Mouse (Mus musculus): ENCODE data around the gene Acot12. TPM values are rescaled to one million over a fixed set of nuclear protein-coding genes. Genes with fewer than 3 reads are reported as not detected.
"Not testable (repeated sequence)": the region's sequence is repeated elsewhere in the genome, so short reads cannot be mapped to it uniquely, and the experiment has no call there.

Acot12 gene
- polyA plus RNA-seq, 1 experiment from 2014 or later, result not detected

- WGBS, result 92% methylated on average over 6 of the region's 6 CpGs
- DNase-seq (ENCODE audit: low spot score), result no peak
- Histone ChIP-seq H3K4me2 (ENCODE audit: low read depth, low read length) (no peak overlapping the region), H3K9me3 (replicated peaks; ENCODE audit: control insufficient read depth, low read length) (no peaks in the 10 kb centered on the region), H3K9ac (replicated peaks; ENCODE audit: low read length) (no peak overlapping the region), H3K36me3 (replicated peaks; ENCODE audit: control insufficient read depth, insufficient read depth, low read depth, low read length) (no peaks in the 10 kb centered on the region), H3K4me3 (ENCODE audit: low read depth, low read length) (no peak overlapping the region), H3K27me3 (ENCODE audit: control insufficient read depth, insufficient read depth, low read length) (no peaks in the 10 kb centered on the region), H3K27ac (replicated peaks; ENCODE audit: low read depth, low read length) (no peak overlapping the region), H3K4me1 (ENCODE audit: control insufficient read depth, insufficient read depth, low read length) (no peaks in the 10 kb centered on the region)
- ATAC-seq (replicated peaks; ENCODE audit: insufficient number of reproducible peaks, low FRiP score, low TSS enrichment, low read depth), result no peak
These were observed 20.5 kb downstream of the Acot12 start for GRCm38 (mm10) chr13:91761654-91762445.

GRCm38 (mm10) chr13:91763654-91764053, 22.3 kb downstream of the Acot12 start:
- not testable (repeated sequence) for H3K4me3 ChIP-seq (ENCODE audit: low read depth, low read length); H3K4me1 ChIP-seq (ENCODE audit: control insufficient read depth, insufficient read depth, low read length); DNase-seq (ENCODE audit: low spot score); H3K27ac ChIP-seq (replicated peaks; ENCODE audit: low read depth, low read length); H3K27me3 ChIP-seq (ENCODE audit: control insufficient read depth, insufficient read depth, low read length); H3K9me3 ChIP-seq (replicated peaks; ENCODE audit: control insufficient read depth, low read length); H3K4me2 ChIP-seq (ENCODE audit: low read depth, low read length); H3K9ac ChIP-seq (replicated peaks; ENCODE audit: low read length); ATAC-seq (replicated peaks; ENCODE audit: insufficient number of reproducible peaks, low FRiP score, low TSS enrichment, low read depth); H3K36me3 ChIP-seq (replicated peaks; ENCODE audit: control insufficient read depth, insufficient read depth, low read depth, low read length)
- 97% methylated on average over 3 of the region's 3 CpGs for WGBS

- Histone ChIP-seq H3K27ac (replicated peaks; ENCODE audit: low read depth, low read length) (no peak overlapping the region), H3K9me3 (replicated peaks; ENCODE audit: control insufficient read depth, low read length) (no peaks in the 10 kb centered on the region), H3K36me3 (replicated peaks; ENCODE audit: control insufficient read depth, insufficient read depth, low read depth, low read length) (no peaks in the 10 kb centered on the region), H3K27me3 (ENCODE audit: control insufficient read depth, insufficient read depth, low read length) (no peaks in the 10 kb centered on the region), H3K9ac (replicated peaks; ENCODE audit: low read length) (no peak overlapping the region), H3K4me1 (ENCODE audit: control insufficient read depth, insufficient read depth, low read length) (no peaks in the 10 kb centered on the region), H3K4me2 (ENCODE audit: low read depth, low read length) (no peak overlapping the region), H3K4me3 (ENCODE audit: low read depth, low read length) (no peak overlapping the region)
- DNase-seq (ENCODE audit: low spot score), result no peak
- ATAC-seq (replicated peaks; ENCODE audit: insufficient number of reproducible peaks, low FRiP score, low TSS enrichment, low read depth), result no peak
- WGBS, result 89% methylated on average over 4 of the region's 4 CpGs
These were observed 24.3 kb downstream of the Acot12 start for GRCm38 (mm10) chr13:91765627-91766026.

- Histone ChIP-seq H3K9ac (replicated peaks; ENCODE audit: low read length) (no peak overlapping the region), H3K27me3 (ENCODE audit: control insufficient read depth, insufficient read depth, low read length) (no peaks in the 10 kb centered on the region), H3K4me1 (ENCODE audit: control insufficient read depth, insufficient read depth, low read length) (no peaks in the 10 kb centered on the region), H3K4me2 (ENCODE audit: low read depth, low read length) (no peak overlapping the region), H3K4me3 (ENCODE audit: low read depth, low read length) (no peak overlapping the region), H3K36me3 (replicated peaks; ENCODE audit: control insufficient read depth, insufficient read depth, low read depth, low read length) (no peaks in the 10 kb centered on the region), H3K27ac (replicated peaks; ENCODE audit: low read depth, low read length) (no peak overlapping the region), H3K9me3 (replicated peaks; ENCODE audit: control insufficient read depth, low read length) (no peaks in the 10 kb centered on the region)
- no peak for ATAC-seq (replicated peaks; ENCODE audit: insufficient number of reproducible peaks, low FRiP score, low TSS enrichment, low read depth)
- DNase-seq (ENCODE audit: low spot score), result no peak
- 79% methylated on average over 9 of the region's 9 CpGs for WGBS
These were observed 27.7 kb downstream of the Acot12 start for GRCm38 (mm10) chr13:91768683-91769651.

GRCm38 (mm10) chr13:91778092-91778491, 36.8 kb downstream of the Acot12 start:
- Histone ChIP-seq H3K27ac (replicated peaks; ENCODE audit: low read depth, low read length) (no peak overlapping the region), H3K4me1 (ENCODE audit: control insufficient read depth, insufficient read depth, low read length) (no peaks in the 10 kb centered on the region), H3K4me3 (ENCODE audit: low read depth, low read length) (no peak overlapping the region), H3K4me2 (ENCODE audit: low read depth, low read length) (no peak overlapping the region), H3K9ac (replicated peaks; ENCODE audit: low read length) (no peak overlapping the region), H3K36me3 (replicated peaks; ENCODE audit: control insufficient read depth, insufficient read depth, low read depth, low read length) (no peaks in the 10 kb centered on the region), H3K9me3 (replicated peaks; ENCODE audit: control insufficient read depth, low read length) (no peaks in the 10 kb centered on the region), H3K27me3 (ENCODE audit: control insufficient read depth, insufficient read depth, low read length) (no peaks in the 10 kb centered on the region)
- ATAC-seq (replicated peaks; ENCODE audit: insufficient number of reproducible peaks, low FRiP score, low TSS enrichment, low read depth) (no peak), DNase-seq (ENCODE audit: low spot score) (no peak)
- WGBS, result 93% methylated on average over 5 of the region's 5 CpGs

GRCm38 (mm10) chr13:91779892-91780291, 38.6 kb downstream of the Acot12 start:
- Histone ChIP-seq H3K36me3 (replicated peaks; ENCODE audit: control insufficient read depth, insufficient read depth, low read depth, low read length) (no peaks in the 10 kb centered on the region), H3K9me3 (replicated peaks; ENCODE audit: control insufficient read depth, low read length) (no peaks in the 10 kb centered on the region), H3K4me3 (ENCODE audit: low read depth, low read length) (no peak overlapping the region), H3K27ac (replicated peaks; ENCODE audit: low read depth, low read length) (no peak overlapping the region), H3K4me1 (ENCODE audit: control insufficient read depth, insufficient read depth, low read length) (no peaks in the 10 kb centered on the region), H3K27me3 (ENCODE audit: control insufficient read depth, insufficient read depth, low read length) (no peaks in the 10 kb centered on the region), H3K9ac (replicated peaks; ENCODE audit: low read length) (no peak overlapping the region), H3K4me2 (ENCODE audit: low read depth, low read length) (no peak overlapping the region)
- no peak for ATAC-seq (replicated peaks; ENCODE audit: insufficient number of reproducible peaks, low FRiP score, low TSS enrichment, low read depth)
- no peak for DNase-seq (ENCODE audit: low spot score)

GRCm38 (mm10) chr13:91792035-91792434, 50.7 kb downstream of the Acot12 start:
- H3K4me1 ChIP-seq (ENCODE audit: control insufficient read depth, insufficient read depth, low read length), result no peaks in the 10 kb centered on the region
- no peak overlapping the region for H3K27ac ChIP-seq (replicated peaks; ENCODE audit: low read depth, low read length)
- no peak for DNase-seq (ENCODE audit: low spot score)
- WGBS, result 73% methylated on average over 1 of the region's 1 CpGs
- no peak for ATAC-seq (replicated peaks; ENCODE audit: insufficient number of reproducible peaks, low FRiP score, low TSS enrichment, low read depth)
- no peak overlapping the region for H3K4me3 ChIP-seq (ENCODE audit: low read depth, low read length)
- H3K27me3 ChIP-seq (ENCODE audit: control insufficient read depth, insufficient read depth, low read length), result no peaks in the 10 kb centered on the region
- H3K4me2 ChIP-seq (ENCODE audit: low read depth, low read length), result no peak overlapping the region
- no peak overlapping the region for H3K9ac ChIP-seq (replicated peaks; ENCODE audit: low read length)
- no peaks in the 10 kb centered on the region for H3K9me3 ChIP-seq (replicated peaks; ENCODE audit: control insufficient read depth, low read length)
- H3K36me3 ChIP-seq (replicated peaks; ENCODE audit: control insufficient read depth, insufficient read depth, low read depth, low read length), result no peaks in the 10 kb centered on the region; the same call in 1 of the 2 replicates
